Mouse (Mus musculus): ENCODE results near the gene Max. TPM values are rescaled to one million over a fixed set of nuclear protein-coding genes. Genes with fewer than 3 reads are reported as not detected.

Max gene
- polyA plus RNA-seq, 1 experiment, result 98.7 TPM

GRCm38 (mm10) chr12:76942476-76942875 lies 19.5 kb downstream of the Max start:
- Histone ChIP-seq H3K4me1 (ENCODE audit: control insufficient read depth, insufficient read depth, low read length) (no peaks in the 10 kb centered on the region), H3K27ac (ENCODE audit: insufficient read depth, low read length) (no peak overlapping the region), H3K4me3 (ENCODE audit: insufficient read depth, low read length) (no peak overlapping the region)
- TF ChIP-seq CTCF (IDR thresholded peaks at IDR 0.05; ENCODE audit: borderline replicate concordance, insufficient read depth, low read length) (no peak), POLR2A (IDR thresholded peaks at IDR 0.05; ENCODE audit: low read depth, low read length) (no peak)

- no peak overlapping the region for H3K27ac ChIP-seq (ENCODE audit: insufficient read depth, low read length)
- TF ChIP-seq CTCF (IDR thresholded peaks at IDR 0.05; ENCODE audit: borderline replicate concordance, insufficient read depth, low read length), result no peak
- no peak for TF ChIP-seq POLR2A (IDR thresholded peaks at IDR 0.05; ENCODE audit: low read depth, low read length)
- H3K4me1 ChIP-seq (ENCODE audit: control insufficient read depth, insufficient read depth, low read length), result no peaks in the 10 kb centered on the region
- no peak overlapping the region for H3K4me3 ChIP-seq (ENCODE audit: insufficient read depth, low read length)
These were observed 20.5 kb downstream of the Max start for GRCm38 (mm10) chr12:76941524-76941923.

- H3K4me1 ChIP-seq (ENCODE audit: control insufficient read depth, insufficient read depth, low read length), result no peaks in the 10 kb centered on the region
- no peak overlapping the region for H3K27ac ChIP-seq (ENCODE audit: insufficient read depth, low read length)
- H3K4me3 ChIP-seq (ENCODE audit: insufficient read depth, low read length), result no peak overlapping the region
- TF ChIP-seq CTCF (IDR thresholded peaks at IDR 0.05; ENCODE audit: borderline replicate concordance, insufficient read depth, low read length) (no peak), POLR2A (IDR thresholded peaks at IDR 0.05; ENCODE audit: low read depth, low read length) (no peak)
These were observed 24.0 kb downstream of the Max start for GRCm38 (mm10) chr12:76938013-76938412.

GRCm38 (mm10) chr12:76936211-76936610 lies 25.8 kb downstream of the Max start:
- TF ChIP-seq POLR2A (IDR thresholded peaks at IDR 0.05; ENCODE audit: low read depth, low read length) (no peak), CTCF (IDR thresholded peaks at IDR 0.05; ENCODE audit: borderline replicate concordance, insufficient read depth, low read length) (no peak)
- Histone ChIP-seq H3K27ac (ENCODE audit: insufficient read depth, low read length) (no peak overlapping the region), H3K4me3 (ENCODE audit: insufficient read depth, low read length) (no peak overlapping the region), H3K4me1 (ENCODE audit: control insufficient read depth, insufficient read depth, low read length) (no peaks in the 10 kb centered on the region)

- Histone ChIP-seq H3K4me1 (ENCODE audit: control insufficient read depth, insufficient read depth, low read length) (no peaks in the 10 kb centered on the region), H3K27ac (ENCODE audit: insufficient read depth, low read length) (no peak overlapping the region), H3K4me3 (ENCODE audit: insufficient read depth, low read length) (no peak overlapping the region)
- no peak for TF ChIP-seq CTCF (IDR thresholded peaks at IDR 0.05; ENCODE audit: borderline replicate concordance, insufficient read depth, low read length)
- TF ChIP-seq POLR2A (IDR thresholded peaks at IDR 0.05; ENCODE audit: low read depth, low read length), result no peak
These were observed 27.6 kb downstream of the Max start for GRCm38 (mm10) chr12:76934438-76934837.

GRCm38 (mm10) chr12:76932688-76933060 lies 29.3 kb downstream of the Max start:
- Histone ChIP-seq H3K27ac (ENCODE audit: insufficient read depth, low read length) (no peak overlapping the region), H3K4me3 (ENCODE audit: insufficient read depth, low read length) (no peak overlapping the region), H3K4me1 (ENCODE audit: control insufficient read depth, insufficient read depth, low read length) (no peaks in the 10 kb centered on the region)
- TF ChIP-seq CTCF (IDR thresholded peaks at IDR 0.05; ENCODE audit: borderline replicate concordance, insufficient read depth, low read length) (no peak), POLR2A (IDR thresholded peaks at IDR 0.05; ENCODE audit: low read depth, low read length) (no peak)

GRCm38 (mm10) chr12:76931739-76932687 lies 30.0 kb downstream of the Max start:
- no peak overlapping the region for H3K27ac ChIP-seq (ENCODE audit: insufficient read depth, low read length)
- no peaks in the 10 kb centered on the region for H3K4me1 ChIP-seq (ENCODE audit: control insufficient read depth, insufficient read depth, low read length)
- no peak overlapping the region for H3K4me3 ChIP-seq (ENCODE audit: insufficient read depth, low read length)
- TF ChIP-seq POLR2A (IDR thresholded peaks at IDR 0.05; ENCODE audit: low read depth, low read length) (no peak), CTCF (IDR thresholded peaks at IDR 0.05; ENCODE audit: borderline replicate concordance, insufficient read depth, low read length) (no peak)

- Histone ChIP-seq H3K27ac (ENCODE audit: insufficient read depth, low read length) (no peak overlapping the region), H3K4me1 (ENCODE audit: control insufficient read depth, insufficient read depth, low read length) (no peaks in the 10 kb centered on the region), H3K4me3 (ENCODE audit: insufficient read depth, low read length) (no peak overlapping the region)
- TF ChIP-seq POLR2A (IDR thresholded peaks at IDR 0.05; ENCODE audit: low read depth, low read length) (no peak), CTCF (IDR thresholded peaks at IDR 0.05; ENCODE audit: borderline replicate concordance, insufficient read depth, low read length) (no peak)
These were observed 31.8 kb downstream of the Max start for GRCm38 (mm10) chr12:76930177-76930576.

GRCm38 (mm10) chr12:76927539-76927938 lies 34.5 kb downstream of the Max start:
- H3K27ac ChIP-seq (ENCODE audit: insufficient read depth, low read length), result no peak overlapping the region
- H3K4me1 ChIP-seq (ENCODE audit: control insufficient read depth, insufficient read depth, low read length), result no peaks in the 10 kb centered on the region
- TF ChIP-seq POLR2A (IDR thresholded peaks at IDR 0.05; ENCODE audit: low read depth, low read length) (no peak), CTCF (IDR thresholded peaks at IDR 0.05; ENCODE audit: borderline replicate concordance, insufficient read depth, low read length) (no peak)
- H3K4me3 ChIP-seq (ENCODE audit: insufficient read depth, low read length), result no peak overlapping the region

GRCm38 (mm10) chr12:76927012-76927411 lies 35.0 kb downstream of the Max start:
- H3K27ac ChIP-seq (ENCODE audit: insufficient read depth, low read length), result no peak overlapping the region
- H3K4me1 ChIP-seq (ENCODE audit: control insufficient read depth, insufficient read depth, low read length), result no peaks in the 10 kb centered on the region
- TF ChIP-seq CTCF (IDR thresholded peaks at IDR 0.05; ENCODE audit: borderline replicate concordance, insufficient read depth, low read length) (no peak), POLR2A (IDR thresholded peaks at IDR 0.05; ENCODE audit: low read depth, low read length) (no peak)
- H3K4me3 ChIP-seq (ENCODE audit: insufficient read depth, low read length), result no peak overlapping the region
